Mouse (Mus musculus) c-Kit-positive CD71-positive TER-119-negative erythroid progenitor cells, embryonic 14.5 days (primary cell): ENCODE data around the gene Gpc3.
"Not testable (repeated sequence)": the region's sequence is repeated elsewhere in the genome, so short reads cannot be mapped to it uniquely, and the experiment has no call there.

Experiments used
- DNase-seq: peaks from one replicate; pipeline ENCODE4 v3.0.0-alpha.2; 2013; ENCODE audit warnings: low read depth

Gene Gpc3

DNA sequence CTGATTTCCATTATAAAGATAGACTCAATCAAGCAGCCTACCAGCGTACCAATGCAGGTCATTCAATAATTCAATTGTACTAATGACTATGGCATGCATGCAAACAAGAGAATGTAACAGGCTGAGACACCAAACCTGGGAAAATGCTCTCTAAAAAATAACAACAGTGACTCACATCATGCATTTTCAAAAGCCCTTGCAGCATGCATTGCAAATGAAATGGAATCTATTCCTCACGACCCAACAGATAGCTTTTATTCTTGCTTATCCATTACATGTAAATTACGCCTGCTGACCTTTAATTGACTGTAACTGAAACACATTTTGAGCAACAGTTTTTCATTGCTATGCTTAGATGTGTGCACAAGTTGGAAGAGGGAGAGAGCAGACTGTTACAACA is 200.8 kb downstream of the Gpc3 start:
- DNase-seq = no peak

DNA sequence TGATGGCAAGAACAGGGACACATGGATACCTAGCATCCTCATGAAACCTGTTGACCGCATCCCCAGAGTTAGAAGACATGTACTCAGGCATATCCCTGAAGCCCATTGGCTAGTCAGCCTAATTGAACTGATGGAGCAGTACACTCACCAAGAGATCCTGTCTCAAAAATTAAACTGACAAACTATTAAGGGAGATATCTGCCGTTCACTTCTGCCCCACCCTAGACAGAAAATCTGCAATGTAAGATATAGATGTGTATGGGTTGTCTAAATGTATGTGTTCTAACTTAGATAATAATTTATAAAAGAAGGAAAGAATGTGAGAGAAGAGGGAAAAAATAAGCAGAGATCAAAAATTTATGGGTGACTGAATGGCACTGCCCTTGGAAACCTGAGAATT is 212.6 kb downstream of the Gpc3 start:
- DNase-seq = peak; percentile 1

DNA sequence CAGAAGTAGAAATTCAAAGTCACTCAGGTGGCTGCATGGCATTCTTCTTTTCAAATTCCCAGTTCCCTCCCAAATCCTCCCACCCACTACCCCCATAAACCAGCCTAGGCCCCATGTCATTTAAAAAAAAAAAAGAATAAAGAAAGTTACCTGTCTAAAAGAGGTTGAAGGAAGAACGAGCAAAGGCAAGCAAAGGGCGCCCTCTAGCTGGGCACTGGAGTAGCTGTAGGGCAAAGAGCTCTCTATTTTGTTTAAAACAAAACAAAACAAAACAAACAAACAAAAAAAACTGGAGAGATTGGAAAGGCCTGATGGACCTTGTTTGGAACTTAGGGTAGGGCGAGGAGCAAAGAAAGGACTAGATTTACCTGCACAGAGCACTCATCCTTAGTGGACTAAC is 238.6 kb downstream of the Gpc3 start:
- DNase-seq = no peak

DNA sequence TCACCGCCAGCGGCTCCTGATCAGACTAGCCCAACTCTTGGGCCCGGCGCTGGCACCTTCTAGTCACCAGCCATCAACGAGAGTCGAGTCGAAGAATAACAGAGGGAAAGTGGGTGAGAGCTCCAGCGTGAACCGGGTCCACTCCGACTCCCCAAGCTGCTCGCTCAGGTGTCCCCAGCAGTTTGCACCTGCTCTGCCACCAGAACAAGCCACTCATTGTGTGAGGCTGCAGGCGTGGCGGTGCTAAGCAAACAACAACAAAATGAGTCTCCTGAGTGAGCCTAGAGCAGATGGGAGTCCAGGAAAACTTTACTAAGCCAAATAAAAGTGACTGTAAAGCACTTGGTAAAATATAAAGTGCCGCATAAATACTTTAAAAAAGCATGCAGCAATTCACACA is 239.5 kb downstream of the Gpc3 start:
- no peak for DNase-seq

DNA sequence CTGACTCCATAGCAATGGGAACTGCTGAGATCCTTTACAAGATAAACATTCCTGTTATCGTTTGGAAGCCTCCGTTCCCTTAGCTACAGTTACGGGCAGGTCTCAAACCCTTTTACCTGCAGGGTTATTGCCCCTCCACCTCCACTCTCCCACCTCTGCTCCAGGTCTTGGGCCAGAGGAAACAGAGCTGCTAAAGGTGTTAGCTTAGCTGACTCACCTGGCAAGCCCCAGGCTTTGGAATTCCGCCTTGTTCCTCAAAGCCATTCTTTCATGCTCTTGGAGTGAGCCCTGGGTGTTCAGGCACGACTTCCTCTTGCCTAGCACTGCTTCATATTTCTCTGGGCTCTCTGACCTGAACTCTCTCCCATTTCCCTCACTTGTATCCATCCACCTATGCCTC is 241.3 kb downstream of the Gpc3 start:
- no peak for DNase-seq

DNA sequence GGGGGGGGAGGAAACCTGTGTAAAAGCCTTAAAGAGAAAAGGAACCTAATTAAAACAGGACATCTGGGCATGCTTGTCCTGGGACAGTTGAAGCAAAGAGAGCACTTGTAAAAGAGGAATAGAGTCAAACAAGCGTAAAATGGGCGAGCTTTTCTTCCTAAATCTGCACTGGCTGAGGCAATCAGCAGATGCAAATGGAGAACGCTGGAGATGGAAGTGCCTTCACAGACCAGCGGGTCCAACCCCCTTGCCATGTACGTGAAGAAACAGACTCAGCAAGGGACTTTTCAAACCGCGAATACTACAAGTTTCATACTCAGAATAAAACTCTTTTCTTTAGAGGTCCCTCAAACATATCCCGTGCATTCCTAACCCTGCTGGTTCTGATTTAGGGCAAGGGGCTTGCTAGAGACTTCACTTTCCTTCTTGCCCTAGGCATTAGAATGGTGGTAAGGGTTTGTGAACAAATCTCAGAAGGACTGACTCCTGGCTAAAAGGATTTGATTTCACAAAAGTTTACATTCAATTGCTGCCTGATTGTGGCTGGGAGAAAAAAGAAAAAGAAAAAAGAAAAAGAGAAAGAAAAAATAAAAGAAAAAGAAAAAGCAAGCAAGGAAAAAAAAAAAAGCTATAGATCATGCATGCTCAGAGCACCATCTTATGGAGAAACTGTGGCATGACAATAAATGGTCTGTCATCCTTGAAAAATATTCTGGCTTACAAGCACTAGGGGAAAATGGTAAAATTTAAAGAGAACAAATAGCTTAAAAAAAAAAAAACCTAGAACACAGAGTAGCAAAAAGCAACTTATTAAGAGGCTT is 243.6 kb downstream of the Gpc3 start:
- DNase-seq = no peak

DNA sequence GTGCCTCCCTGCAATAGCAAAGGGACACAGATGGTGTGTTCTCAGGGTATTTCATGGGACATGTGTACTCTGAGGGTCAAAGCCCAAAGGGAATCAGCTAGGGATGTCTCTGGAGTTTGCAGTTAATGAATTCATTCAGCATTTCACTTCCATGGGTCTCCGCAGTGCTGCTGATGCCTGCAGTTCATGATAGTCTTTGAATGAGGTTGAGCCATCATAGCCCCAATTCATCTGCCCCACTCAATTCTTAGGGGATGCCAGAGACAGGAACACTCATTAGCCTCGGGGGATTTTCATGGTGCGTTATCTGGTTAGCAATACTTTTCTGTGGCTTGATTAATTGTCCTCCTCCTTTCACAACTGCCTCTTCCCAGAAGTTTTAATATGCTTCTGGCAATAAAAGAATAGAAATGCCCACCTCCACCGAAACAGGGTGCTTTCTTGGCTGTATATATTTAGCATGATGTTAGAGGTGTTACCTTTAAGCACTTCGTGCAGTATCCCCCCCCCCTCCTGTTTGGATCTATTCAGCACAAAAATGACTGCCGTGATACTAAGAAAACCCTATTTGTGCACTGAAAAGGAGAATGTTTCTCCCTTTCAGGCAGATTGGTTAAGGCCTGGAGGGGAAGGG is 244.3 kb downstream of the Gpc3 start:
- no peak for DNase-seq

DNA sequence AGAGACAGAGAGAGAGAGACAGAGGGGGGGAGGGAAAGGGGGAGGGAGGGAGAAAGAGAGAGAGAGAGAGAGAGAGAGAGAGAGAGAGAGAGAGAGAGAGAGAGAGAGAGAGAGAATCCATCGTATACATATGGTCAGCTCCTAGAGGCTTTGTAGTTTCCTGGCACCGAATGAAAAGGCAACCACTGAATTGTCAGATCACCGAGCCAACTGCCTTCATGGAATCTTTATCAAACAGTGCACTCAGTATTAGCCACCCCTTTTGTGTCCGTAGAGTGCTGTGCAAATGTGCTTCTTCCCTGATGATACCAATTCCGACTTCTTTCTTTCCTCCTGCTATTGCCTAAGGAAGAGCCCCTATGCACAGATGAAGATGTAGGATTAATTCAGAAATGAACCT is 246.9 kb downstream of the Gpc3 start:
- no peak for DNase-seq

DNA sequence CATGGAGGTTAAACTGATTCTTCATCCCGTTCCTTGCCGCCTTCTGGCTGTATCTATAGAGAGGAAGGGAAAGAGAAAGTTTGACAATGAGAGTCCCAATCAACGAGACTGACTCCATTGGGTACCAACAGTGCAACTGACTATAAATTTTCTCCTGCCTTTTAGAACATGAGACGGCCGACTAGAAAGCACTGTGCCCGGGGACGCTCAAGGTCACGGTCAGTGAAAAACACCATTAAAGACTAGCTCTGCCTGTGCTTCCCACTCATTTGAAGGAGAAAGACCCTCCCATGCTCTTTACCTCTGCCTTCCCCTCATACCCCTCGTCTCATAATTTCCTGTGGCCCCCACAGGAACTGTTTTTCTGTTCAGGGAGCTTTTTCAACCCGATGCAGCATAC is 248.0 kb downstream of the Gpc3 start:
- no peak for DNase-seq

DNA sequence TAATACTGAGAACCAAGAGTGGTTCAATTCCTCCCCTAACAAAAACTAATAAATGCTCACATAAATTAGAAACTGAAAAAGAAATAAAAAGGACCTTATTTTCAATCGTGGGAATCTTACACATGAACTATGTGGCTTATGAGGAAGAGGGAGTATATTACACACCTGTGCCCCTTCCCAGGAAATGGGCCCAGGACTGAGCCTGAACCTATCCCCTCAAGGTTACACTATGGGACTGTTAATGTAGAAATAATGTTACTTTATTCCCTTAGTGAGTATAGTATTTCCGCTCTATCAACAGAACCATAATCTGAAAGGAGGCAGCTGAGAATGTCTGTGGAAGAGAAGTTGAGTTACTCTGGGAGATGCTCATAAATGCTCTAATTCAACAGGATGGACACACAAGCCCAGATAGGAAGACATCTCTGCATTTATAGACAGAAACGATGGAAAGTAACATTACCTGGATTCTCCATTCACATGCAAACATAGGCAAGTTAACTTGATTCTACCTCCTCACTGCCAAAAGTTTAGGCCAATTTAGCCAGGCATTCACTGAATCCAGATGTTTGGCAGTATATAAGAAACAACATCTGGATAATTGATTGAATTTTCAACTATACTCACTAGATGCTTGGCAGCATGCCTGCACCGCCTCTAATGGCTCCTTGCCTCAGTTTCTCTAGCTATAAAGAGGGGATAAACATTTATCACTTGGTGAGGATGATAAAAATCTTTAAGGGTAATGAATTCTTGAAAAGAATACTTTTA is 251.3 kb downstream of the Gpc3 start:
- DNase-seq = no peak

DNA sequence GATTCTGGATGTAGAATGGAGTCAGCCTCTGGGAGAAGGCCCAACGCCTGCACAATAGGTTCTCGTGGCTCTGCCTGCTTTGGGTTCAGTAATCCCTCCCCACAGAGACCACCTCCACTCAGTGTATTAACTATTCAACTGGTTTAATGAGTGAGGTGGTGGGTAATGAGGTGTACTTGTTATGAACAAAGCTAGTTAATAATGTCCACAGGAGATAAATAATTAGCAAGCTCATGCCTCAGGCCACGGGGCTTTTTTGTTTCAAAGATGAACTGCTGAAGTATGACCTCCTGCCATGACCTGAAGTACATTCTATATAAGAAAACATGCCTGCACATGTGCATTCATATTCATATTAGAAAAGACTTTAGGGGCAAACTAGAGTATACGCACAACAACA is 260.8 kb downstream of the Gpc3 start:
- no peak for DNase-seq

DNA sequence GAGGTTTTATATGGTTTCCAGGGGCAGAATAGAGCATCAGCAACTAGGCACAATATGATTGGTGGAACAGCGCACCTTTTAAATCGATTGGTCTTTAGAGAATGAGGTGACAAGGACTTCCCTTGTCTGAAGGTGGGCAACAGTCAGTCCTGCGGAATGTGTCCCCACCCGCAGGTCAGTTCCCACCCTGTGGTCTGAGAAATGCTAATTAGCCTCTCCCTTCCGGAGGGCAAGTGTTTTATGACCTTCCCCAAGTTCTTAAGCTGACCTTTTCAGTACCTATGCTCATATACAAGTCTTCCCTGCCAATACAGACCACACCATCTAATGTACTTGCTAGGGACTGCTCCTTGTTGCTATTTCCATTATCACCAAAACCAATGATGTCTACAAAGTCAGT is 263.1 kb downstream of the Gpc3 start:
- not testable (repeated sequence) for DNase-seq

DNA sequence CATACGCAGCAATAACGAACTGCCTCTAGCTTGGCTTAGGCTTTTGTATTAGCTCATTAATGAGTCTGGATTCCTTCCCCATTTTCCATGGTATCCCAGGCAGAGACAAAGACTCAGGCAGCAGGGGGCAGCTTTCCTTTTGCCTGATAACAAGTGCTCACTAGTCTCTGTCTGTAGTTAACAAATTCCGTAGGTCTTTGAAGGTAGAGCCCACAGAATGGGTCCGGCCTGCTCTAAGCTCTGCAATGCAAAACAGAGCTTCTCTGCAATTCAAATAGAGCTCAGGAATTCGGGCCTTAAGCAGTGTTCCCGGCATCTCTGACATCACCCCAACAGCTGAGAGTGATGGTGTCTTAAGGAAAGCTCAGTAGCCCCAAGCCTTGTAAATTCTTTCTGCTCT is 265.0 kb downstream of the Gpc3 start:
- no peak for DNase-seq

DNA sequence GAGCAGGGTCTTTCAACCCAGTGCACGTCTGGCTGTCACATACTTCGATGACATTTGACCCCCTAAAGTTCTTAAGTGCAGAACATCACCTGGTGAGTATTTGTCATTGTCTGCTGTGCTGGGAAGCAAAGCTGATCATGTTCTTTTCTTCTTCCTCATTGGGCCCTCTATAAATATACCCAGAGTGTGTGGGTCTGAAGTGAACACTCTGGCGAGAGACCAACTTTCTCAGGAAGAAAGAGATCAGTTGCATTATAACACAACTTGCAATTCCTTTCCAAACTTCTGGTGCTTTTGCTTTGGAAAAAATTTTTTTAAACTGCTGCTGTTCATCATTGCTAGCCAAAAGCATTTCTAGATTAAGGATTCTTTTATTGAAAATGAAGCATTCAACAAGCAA is 269.7 kb downstream of the Gpc3 start:
- DNase-seq = no peak

DNA sequence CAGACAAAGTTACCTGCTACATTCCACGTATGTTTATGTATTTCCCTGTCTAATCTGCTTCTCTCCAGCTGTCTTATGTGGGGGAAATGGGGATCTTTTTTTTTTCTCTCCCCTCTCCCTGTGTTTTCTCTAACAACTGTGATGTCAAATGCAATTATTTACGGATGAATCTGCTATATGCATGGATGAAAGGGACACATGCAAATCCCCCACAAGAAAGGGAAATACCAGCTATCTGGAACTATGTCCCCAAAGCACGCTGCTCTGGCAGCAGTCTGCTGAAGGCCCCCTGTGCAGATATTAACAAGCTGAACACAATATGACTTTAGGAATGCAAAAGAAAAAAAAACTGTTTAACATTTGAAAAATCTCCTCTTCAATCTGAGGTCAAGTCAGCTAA is 273.5 kb downstream of the Gpc3 start:
- DNase-seq = no peak

DNA sequence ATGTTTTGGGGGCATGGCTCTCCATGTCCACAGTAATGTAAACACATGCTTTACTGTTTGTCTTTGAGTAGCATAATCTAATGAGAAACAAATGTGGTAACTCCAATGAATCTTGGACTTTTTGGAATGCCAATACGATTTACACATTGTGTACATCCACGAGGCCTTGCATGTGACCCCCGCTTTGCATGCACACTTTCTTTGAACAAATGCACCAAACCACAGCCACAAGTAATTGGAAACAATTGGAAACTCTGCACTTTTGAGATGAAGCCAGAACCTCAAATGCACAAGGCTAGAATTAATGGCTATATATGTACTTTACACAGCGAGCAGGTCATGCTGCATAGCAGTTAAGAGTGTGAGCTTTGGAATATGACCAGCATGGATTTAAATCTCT is 292.0 kb downstream of the Gpc3 start:
- DNase-seq = no peak

DNA sequence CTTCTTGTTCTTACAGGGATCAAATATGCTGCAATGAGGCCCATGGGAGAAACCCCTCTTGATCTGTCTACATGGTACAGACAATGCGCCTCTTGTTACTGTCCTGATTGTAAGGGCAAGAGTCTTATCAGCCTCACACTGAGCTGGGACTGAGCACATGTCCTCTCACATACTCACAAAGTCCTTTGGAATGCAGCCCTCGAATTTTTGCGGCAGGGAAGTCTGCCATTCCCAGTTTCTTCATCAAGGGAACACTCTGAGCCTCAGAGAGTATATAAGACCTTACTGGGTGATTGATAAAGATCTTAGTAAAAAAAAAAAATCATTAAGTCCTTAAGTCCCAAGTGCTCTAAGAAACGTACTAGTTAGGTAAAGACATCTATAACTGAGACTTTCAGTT is 293.1 kb downstream of the Gpc3 start:
- DNase-seq = no peak

DNA sequence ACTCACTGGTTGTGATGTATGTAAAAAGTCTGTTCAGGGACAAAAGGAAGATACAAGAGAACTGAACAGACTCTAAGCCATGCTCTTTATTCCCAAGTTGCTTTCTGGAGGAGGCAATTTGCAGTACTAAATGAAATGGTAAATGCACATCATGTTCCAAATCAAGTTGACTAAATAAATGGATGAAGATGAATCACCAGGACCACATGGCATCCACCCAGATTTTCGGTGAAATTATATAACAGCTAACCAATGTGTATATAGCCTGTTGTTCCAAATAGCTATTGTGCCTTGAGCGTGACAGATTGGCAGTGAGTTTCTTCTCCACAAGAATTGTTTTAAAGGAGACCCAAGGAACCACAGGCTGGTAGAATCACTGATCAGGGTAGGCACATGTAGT is 302.8 kb downstream of the Gpc3 start:
- DNase-seq = no peak

DNA sequence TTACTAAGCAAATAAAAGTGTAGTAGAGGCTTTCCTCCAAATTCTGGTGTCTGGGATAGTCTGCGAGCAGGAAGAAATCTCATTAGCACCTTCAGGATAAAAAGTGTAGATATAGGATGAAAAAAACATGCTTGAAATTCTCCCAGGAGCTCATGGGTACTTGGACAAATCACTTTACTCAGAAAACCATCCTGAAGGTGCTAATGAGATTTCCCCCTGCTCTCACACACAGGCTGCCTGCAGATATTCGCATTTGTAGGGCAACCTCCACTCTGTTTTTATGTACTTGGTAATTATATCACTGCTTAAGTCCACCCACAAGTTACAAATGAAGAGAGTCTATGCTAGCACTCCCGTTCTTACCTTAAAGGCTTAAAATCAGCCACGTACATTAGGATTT is 308.5 kb downstream of the Gpc3 start:
- no peak for DNase-seq

DNA sequence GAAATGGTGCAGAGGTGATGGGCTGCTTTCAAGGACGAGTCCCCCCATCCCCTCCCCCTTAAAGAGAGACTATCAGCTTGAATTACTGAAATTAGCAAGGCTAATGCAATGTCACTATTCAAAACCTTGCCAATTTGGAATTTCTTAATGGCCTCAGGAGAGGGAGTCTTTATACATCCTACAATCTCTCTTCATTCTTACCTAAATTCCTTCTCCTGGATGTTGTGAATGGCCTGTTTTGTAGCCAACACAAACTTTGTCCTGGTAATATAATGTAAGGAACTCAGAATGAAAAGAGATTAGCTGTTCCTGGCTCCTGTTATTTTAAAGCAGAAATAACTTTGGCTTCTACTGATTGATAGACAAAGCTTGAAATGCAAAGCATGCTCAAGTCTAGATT is 325.0 kb downstream of the Gpc3 start:
- no peak for DNase-seq

DNA sequence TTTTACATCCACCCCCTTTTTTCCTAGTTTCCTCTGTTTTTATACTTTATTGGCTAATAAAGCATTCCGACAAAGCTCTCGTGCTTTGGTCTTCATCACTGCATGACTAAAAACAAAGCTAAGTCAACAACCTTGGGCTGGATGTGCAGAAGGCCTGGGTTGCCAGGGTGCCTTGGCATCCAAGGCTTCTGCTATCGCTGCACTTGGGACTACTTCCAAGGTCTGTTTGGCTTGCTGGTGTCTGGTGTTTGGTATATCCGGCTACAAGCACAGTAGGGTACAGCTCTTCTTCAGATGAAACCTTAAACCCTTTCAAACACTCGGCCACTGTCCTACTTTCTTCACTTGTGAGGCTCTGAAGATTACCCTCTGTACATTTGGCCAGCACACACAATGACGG is 325.8 kb downstream of the Gpc3 start:
- DNase-seq = no peak

DNA sequence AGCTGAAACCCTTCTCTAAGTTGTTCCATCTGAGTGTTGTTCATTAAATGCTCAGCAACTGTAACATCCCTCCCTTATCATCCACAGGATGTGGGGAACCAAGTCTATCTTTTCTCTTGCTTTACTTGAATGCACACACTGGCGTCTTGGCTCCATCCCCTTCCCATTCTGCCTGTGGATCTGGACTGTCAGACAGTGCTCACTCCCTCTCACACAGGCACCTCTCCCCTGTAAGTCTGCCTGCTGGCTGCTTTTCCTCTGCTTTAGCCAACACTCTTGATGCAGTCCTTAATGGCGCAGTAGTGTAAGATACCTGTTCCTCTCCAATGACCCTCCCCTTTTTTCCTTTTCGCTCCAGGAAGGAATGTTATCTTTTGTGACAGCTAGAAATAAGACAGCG is 331.7 kb downstream of the Gpc3 start:
- DNase-seq = no peak
